Mouse (Mus musculus): ENCODE measurements around the gene Trim66. TPM values are rescaled to one million over a fixed set of nuclear protein-coding genes. Genes with fewer than 3 reads are reported as not detected.
A peak's percentile ranks its signal among the peaks of the same experiment; 100 is the strongest.

The Trim66 gene
- polyA plus RNA-seq, 2 experiments: 0.03 TPM

GRCm38 (mm10) chr7:109542364-109542628, 34.4 kb upstream of the Trim66 start:
- ATAC-seq (ENCODE audit: insufficient read depth) (no peak), DNase-seq (ENCODE audit: low read depth in 3 of 3, low spot score in 3 of 3) (no peak)
- Histone ChIP-seq H3K4me2 (ENCODE audit: low read depth) (no peak overlapping the region), H3K27ac (no peak overlapping the region), H3K9ac (replicated peaks) (no peak overlapping the region), H3K9me3 (ENCODE audit: control insufficient read depth, low read length) (no peaks in the 10 kb centered on the region), H3K4me1 (replicated peaks; ENCODE audit: control insufficient read depth in 2 of 2, insufficient read depth in 2 of 2, low read length in 1 of 2) (no peaks in the 10 kb centered on the region), H3K4me3 (ENCODE audit: insufficient read depth in 1 of 2, low read depth in 2 of 2, low read length in 2 of 2) (no peak overlapping the region), H3K36me3 (replicated peaks; ENCODE audit: control insufficient read depth, insufficient read depth, low read depth) (no peaks in the 10 kb centered on the region), H3K27me3 (ENCODE audit: control insufficient read depth, insufficient read depth, low read length) (no peaks in the 10 kb centered on the region)
- no peak for TF ChIP-seq CTCF (IDR thresholded peaks at IDR 0.05; ENCODE audit: low read depth)
- TF ChIP-seq EP300 (IDR thresholded peaks at IDR 0.05; ENCODE audit: low read depth): no peak
- WGBS (ENCODE audit: insufficient replicate concordance): 42% methylated on average over 3 of the region's 3 CpGs

GRCm38 (mm10) chr7:109541609-109542363, 33.9 kb upstream of the Trim66 start:
- WGBS (ENCODE audit: insufficient replicate concordance): 43% methylated on average over 10 of the region's 10 CpGs
- no peaks in the 10 kb centered on the region for H3K36me3 ChIP-seq (replicated peaks; ENCODE audit: control insufficient read depth, insufficient read depth, low read depth)
- H3K4me3 ChIP-seq (ENCODE audit: insufficient read depth in 1 of 2, low read depth in 2 of 2, low read length in 2 of 2): no peak overlapping the region
- ATAC-seq (ENCODE audit: insufficient read depth): 0 out of 2 replicates have a peak, but pooled peaks have one; percentile 23
- H3K9ac ChIP-seq (replicated peaks): no peak overlapping the region
- no peak for DNase-seq (ENCODE audit: low read depth in 3 of 3, low spot score in 3 of 3)
- H3K9me3 ChIP-seq (ENCODE audit: control insufficient read depth, low read length): no peaks in the 10 kb centered on the region
- no peaks in the 10 kb centered on the region for H3K27me3 ChIP-seq (ENCODE audit: control insufficient read depth, insufficient read depth, low read length)
- H3K4me1 ChIP-seq (replicated peaks; ENCODE audit: control insufficient read depth in 2 of 2, insufficient read depth in 2 of 2, low read length in 1 of 2): no peaks in the 10 kb centered on the region
- TF ChIP-seq CTCF (IDR thresholded peaks at IDR 0.05; ENCODE audit: low read depth) (no peak), EP300 (IDR thresholded peaks at IDR 0.05; ENCODE audit: low read depth) (no peak)
- H3K27ac ChIP-seq: no peak overlapping the region
- no peak overlapping the region for H3K4me2 ChIP-seq (ENCODE audit: low read depth)

GRCm38 (mm10) chr7:109540902-109541301, 33.0 kb upstream of the Trim66 start:
- Histone ChIP-seq H3K9ac (replicated peaks) (no peak overlapping the region), H3K4me2 (ENCODE audit: low read depth) (no peak overlapping the region), H3K4me1 (replicated peaks; ENCODE audit: control insufficient read depth in 2 of 2, insufficient read depth in 2 of 2, low read length in 1 of 2) (no peaks in the 10 kb centered on the region), H3K36me3 (replicated peaks; ENCODE audit: control insufficient read depth, insufficient read depth, low read depth) (no peaks in the 10 kb centered on the region), H3K4me3 (ENCODE audit: insufficient read depth in 1 of 2, low read depth in 2 of 2, low read length in 2 of 2) (no peak overlapping the region), H3K9me3 (ENCODE audit: control insufficient read depth, low read length) (no peaks in the 10 kb centered on the region), H3K27ac (no peak overlapping the region), H3K27me3 (ENCODE audit: control insufficient read depth, insufficient read depth, low read length) (no peaks in the 10 kb centered on the region)
- DNase-seq (ENCODE audit: low read depth in 3 of 3, low spot score in 3 of 3): no peak
- TF ChIP-seq CTCF (IDR thresholded peaks at IDR 0.05; ENCODE audit: low read depth) (no peak), EP300 (IDR thresholded peaks at IDR 0.05; ENCODE audit: low read depth) (no peak)
- no peak for ATAC-seq (ENCODE audit: insufficient read depth)

DNA sequence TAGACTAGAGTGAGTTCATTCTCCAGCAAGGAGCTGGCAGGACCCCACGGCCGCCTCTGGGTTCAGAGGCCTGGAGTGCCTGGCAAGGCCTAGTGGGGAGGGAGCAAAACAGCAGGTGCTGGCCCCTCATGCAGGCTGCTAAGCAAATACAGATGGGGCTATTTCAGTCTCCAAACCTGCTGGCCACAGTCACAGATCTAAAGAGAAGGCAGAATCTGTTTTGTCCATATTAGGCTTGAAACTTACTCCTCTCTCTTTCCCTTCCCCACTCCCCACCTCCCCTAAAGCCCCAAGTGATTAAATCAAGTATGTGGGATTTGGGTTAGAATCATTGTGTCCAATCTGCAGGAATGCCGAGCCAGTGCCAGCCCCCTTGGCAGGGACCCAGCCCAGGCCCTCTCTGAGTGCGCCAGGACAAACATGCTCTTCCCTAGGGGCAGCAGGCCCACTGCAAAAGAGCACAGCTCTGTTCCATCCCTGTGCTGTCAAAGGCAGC, 28.6 kb upstream of the Trim66 start:
- Histone ChIP-seq H3K36me3 (replicated peaks; ENCODE audit: control insufficient read depth, insufficient read depth, low read depth) (peaks cover 4% of the 10 kb centered on the region), H3K9me3 (ENCODE audit: control insufficient read depth, low read length) (no peaks in the 10 kb centered on the region), H3K4me2 (ENCODE audit: low read depth) (no peak overlapping the region), H3K4me1 (replicated peaks; ENCODE audit: control insufficient read depth in 2 of 2, insufficient read depth in 2 of 2, low read length in 1 of 2) (no peaks in the 10 kb centered on the region), H3K9ac (replicated peaks) (no peak overlapping the region), H3K27me3 (ENCODE audit: control insufficient read depth, insufficient read depth, low read length) (no peaks in the 10 kb centered on the region), H3K4me3 (ENCODE audit: insufficient read depth in 1 of 2, low read depth in 2 of 2, low read length in 2 of 2) (no peak overlapping the region), H3K27ac (no peak overlapping the region)
- DNase-seq (ENCODE audit: low read depth in 3 of 3, low spot score in 3 of 3) (no peak), ATAC-seq (ENCODE audit: insufficient read depth) (no peak)
- WGBS (ENCODE audit: insufficient replicate concordance): 76% methylated on average over 4 of the region's 4 CpGs
- TF ChIP-seq EP300 (IDR thresholded peaks at IDR 0.05; ENCODE audit: low read depth): no peak
- TF ChIP-seq CTCF (IDR thresholded peaks at IDR 0.05; ENCODE audit: low read depth): no peak

- ATAC-seq (ENCODE audit: insufficient read depth) (no peak), DNase-seq (ENCODE audit: low read depth in 3 of 3, low spot score in 3 of 3) (no peak)
- H3K4me1 ChIP-seq (replicated peaks; ENCODE audit: control insufficient read depth in 2 of 2, insufficient read depth in 2 of 2, low read length in 1 of 2): no peaks in the 10 kb centered on the region
- WGBS (ENCODE audit: insufficient replicate concordance): 75% methylated on average over 3 of the region's 3 CpGs
- H3K27ac ChIP-seq: no peak overlapping the region
- H3K36me3 ChIP-seq (replicated peaks; ENCODE audit: control insufficient read depth, insufficient read depth, low read depth): peaks cover 4% of the 10 kb centered on the region
- TF ChIP-seq EP300 (IDR thresholded peaks at IDR 0.05; ENCODE audit: low read depth): no peak
- TF ChIP-seq CTCF (IDR thresholded peaks at IDR 0.05; ENCODE audit: low read depth): no peak
- no peak overlapping the region for H3K9ac ChIP-seq (replicated peaks)
- H3K9me3 ChIP-seq (ENCODE audit: control insufficient read depth, low read length): no peaks in the 10 kb centered on the region
- H3K27me3 ChIP-seq (ENCODE audit: control insufficient read depth, insufficient read depth, low read length): no peaks in the 10 kb centered on the region
- H3K4me3 ChIP-seq (ENCODE audit: insufficient read depth in 1 of 2, low read depth in 2 of 2, low read length in 2 of 2): no peak overlapping the region
- no peak overlapping the region for H3K4me2 ChIP-seq (ENCODE audit: low read depth)
Observed at GRCm38 (mm10) chr7:109534921-109535320, 27.0 kb upstream of the Trim66 start.
